Mouse (Mus musculus): ENCODE measurements around the gene Vmn1r36. TPM values are rescaled to one million over a fixed set of nuclear protein-coding genes. Genes with fewer than 3 reads are reported as not detected.
"Not testable (repeated sequence)": the region's sequence is repeated elsewhere in the genome, so short reads cannot be mapped to it uniquely, and the experiment has no call there.

The Vmn1r36 gene
- polyA plus RNA-seq (2014; fragmentation: Nextera tagmentation; extraction: Ambion mirVana), result not detected in 2 replicates

DNA sequence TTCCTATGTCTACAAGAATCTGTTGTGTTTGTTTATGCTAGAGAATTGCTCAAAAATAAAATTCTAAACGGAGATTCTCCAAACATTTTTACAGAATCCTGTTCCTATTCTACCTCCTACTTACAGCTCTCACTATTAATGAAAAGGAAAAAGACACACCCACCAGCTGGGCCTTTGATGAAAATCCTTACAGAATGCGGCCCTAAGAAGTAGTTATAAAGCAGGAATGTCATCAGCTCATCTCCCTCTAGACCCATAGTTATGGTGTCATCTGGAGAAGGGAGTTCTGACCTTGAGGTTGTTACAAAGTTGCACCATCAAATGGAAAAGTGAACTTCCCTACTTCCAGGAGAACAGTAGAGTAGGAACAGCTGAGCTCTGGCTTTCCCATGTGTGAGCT, at the start of gene Vmn1r36:
Vmn1r36 (minus strand) TSS at position 101 of the 400 bp plus-strand sequence.
- H3K9me3 ChIP-seq (ENCODE audit: control insufficient read depth, low read length); DNase-seq (ENCODE audit: low spot score); H3K4me2 ChIP-seq (replicated peaks; ENCODE audit: low read depth, low read length); H3K36me3 ChIP-seq (ENCODE audit: control insufficient read depth, insufficient read depth, low read length); ATAC-seq (ENCODE audit: low FRiP score); H3K9ac ChIP-seq (ENCODE audit: low read depth, low read length); H3K4me1 ChIP-seq (replicated peaks; ENCODE audit: control insufficient read depth, insufficient read depth, low read length); H3K4me3 ChIP-seq (ENCODE audit: low read depth, low read length); H3K27me3 ChIP-seq (ENCODE audit: control insufficient read depth, insufficient read depth, low read length); H3K27ac ChIP-seq (ENCODE audit: low read depth, low read length): not testable (repeated sequence)
- WGBS, result 80% methylated on average over 2 of the region's 2 CpGs

GRCm38 (mm10) chr6:66729082-66729481, 10.1 kb upstream of the Vmn1r36 start, which contains the start of gene Vmn1r37:
TSS of gene Vmn1r37 (plus strand) at chr6:66729382.
- H3K9ac ChIP-seq (ENCODE audit: low read depth, low read length); ATAC-seq (ENCODE audit: low FRiP score); H3K27me3 ChIP-seq (ENCODE audit: control insufficient read depth, insufficient read depth, low read length): not testable (repeated sequence)

DNA sequence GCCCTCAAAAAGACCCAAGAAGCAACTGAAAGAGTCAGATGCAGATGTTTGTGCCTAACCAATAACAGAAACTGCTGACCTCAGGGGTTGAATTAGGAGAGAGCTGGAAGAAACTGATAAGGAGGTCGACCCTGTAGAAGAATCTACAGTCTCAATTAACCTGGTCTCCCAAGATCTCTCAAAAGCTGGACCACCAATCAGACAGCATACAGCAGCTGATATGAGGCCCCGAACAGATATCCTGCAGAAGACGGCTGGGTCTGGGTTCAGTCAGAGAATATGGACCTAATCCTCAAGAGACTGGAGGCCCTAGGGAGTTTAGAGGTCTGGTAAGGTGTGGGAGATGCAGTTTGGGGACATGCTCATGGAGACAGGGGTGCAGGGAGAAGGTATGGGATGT, 5.1 kb downstream of the Vmn1r36 start:
- no peaks in the 10 kb centered on the region for H3K4me1 ChIP-seq (replicated peaks; ENCODE audit: control insufficient read depth, insufficient read depth, low read length)
- H3K9ac ChIP-seq (ENCODE audit: low read depth, low read length), result no peak overlapping the region
- no peak overlapping the region for H3K27ac ChIP-seq (ENCODE audit: low read depth, low read length)
- H3K9me3 ChIP-seq (ENCODE audit: control insufficient read depth, low read length), result no peaks in the 10 kb centered on the region
- no peak overlapping the region for H3K4me3 ChIP-seq (ENCODE audit: low read depth, low read length)
- H3K27me3 ChIP-seq (ENCODE audit: control insufficient read depth, insufficient read depth, low read length), result no peaks in the 10 kb centered on the region
- no peaks in the 10 kb centered on the region for H3K36me3 ChIP-seq (ENCODE audit: control insufficient read depth, insufficient read depth, low read length)
- DNase-seq (ENCODE audit: low spot score) (no peak), ATAC-seq (ENCODE audit: low FRiP score) (no peak)
- WGBS, result 84% methylated on average over 3 of the region's 3 CpGs
- H3K4me2 ChIP-seq (replicated peaks; ENCODE audit: low read depth, low read length), result no peak overlapping the region

More at GRCm38 (mm10) chr6:66729082-66729481, 10.1 kb upstream of the Vmn1r36 start, which contains the start of gene Vmn1r37:
- DNase-seq (ENCODE audit: low spot score); H3K36me3 ChIP-seq (ENCODE audit: control insufficient read depth, insufficient read depth, low read length); H3K4me1 ChIP-seq (replicated peaks; ENCODE audit: control insufficient read depth, insufficient read depth, low read length); H3K9me3 ChIP-seq (ENCODE audit: control insufficient read depth, low read length); H3K4me3 ChIP-seq (ENCODE audit: low read depth, low read length); H3K27ac ChIP-seq (ENCODE audit: low read depth, low read length); H3K4me2 ChIP-seq (replicated peaks; ENCODE audit: low read depth, low read length): not testable (repeated sequence)

DNA sequence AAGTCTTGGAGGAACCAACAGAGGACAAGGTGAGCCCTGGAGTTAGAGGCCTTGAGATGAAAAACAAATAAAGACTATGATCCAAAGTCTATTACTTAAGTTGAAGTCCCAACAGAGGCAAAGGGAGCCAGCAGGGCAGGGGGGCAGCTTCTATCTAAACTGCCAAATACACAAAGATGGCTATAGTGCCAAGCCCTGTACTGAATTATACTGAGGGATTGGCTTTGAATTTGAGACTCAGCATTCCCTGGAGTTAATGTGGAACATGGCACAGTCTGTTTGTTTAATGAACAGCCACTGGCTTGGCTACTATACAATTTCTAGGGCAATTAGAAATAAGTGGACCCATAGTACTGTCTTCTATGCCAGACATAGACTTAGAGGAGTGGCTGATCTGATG, 10.1 kb downstream of the Vmn1r36 start:
- DNase-seq (ENCODE audit: low spot score), result no peak
- no peak overlapping the region for H3K4me3 ChIP-seq (ENCODE audit: low read depth, low read length)
- no peak overlapping the region for H3K9ac ChIP-seq (ENCODE audit: low read depth, low read length)
- no peak overlapping the region for H3K27ac ChIP-seq (ENCODE audit: low read depth, low read length)
- H3K9me3 ChIP-seq (ENCODE audit: control insufficient read depth, low read length), result no peaks in the 10 kb centered on the region
- H3K36me3 ChIP-seq (ENCODE audit: control insufficient read depth, insufficient read depth, low read length), result no peaks in the 10 kb centered on the region
- no peak for ATAC-seq (ENCODE audit: low FRiP score)
- no peak overlapping the region for H3K4me2 ChIP-seq (replicated peaks; ENCODE audit: low read depth, low read length)
- H3K27me3 ChIP-seq (ENCODE audit: control insufficient read depth, insufficient read depth, low read length), result no peaks in the 10 kb centered on the region
- H3K4me1 ChIP-seq (replicated peaks; ENCODE audit: control insufficient read depth, insufficient read depth, low read length), result no peaks in the 10 kb centered on the region

DNA sequence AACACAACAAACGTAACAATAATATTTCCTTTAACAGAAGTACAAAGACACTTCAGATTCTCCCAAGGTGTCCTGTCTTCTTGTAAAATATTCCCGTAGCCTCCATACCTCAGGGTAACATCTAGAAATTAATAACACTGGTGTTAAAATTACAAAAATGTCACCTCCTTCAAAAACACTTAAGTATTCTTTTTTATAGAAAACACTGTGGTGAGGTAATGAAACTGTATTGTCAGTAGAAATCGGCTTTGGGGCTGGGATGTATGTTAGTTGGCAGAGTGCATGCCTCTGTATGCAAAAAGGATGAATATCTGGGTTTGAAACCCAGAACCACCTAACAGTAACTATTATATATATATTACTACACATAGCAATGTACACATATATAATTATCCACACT, 33.2 kb downstream of the Vmn1r36 start, which contains the start of gene Vmn1r35:
Vmn1r35 (minus strand) TSS at position 101 of the 400 bp plus-strand sequence.
- Histone ChIP-seq H3K4me3 (ENCODE audit: low read depth, low read length) (no peak within 1 kb of the TSS), H3K36me3 (ENCODE audit: control insufficient read depth, insufficient read depth, low read length) (no peaks in the 10 kb centered on the region), H3K9me3 (ENCODE audit: control insufficient read depth, low read length) (no peaks in the 10 kb centered on the region), H3K27me3 (ENCODE audit: control insufficient read depth, insufficient read depth, low read length) (no peaks in the 10 kb centered on the region), H3K4me1 (replicated peaks; ENCODE audit: control insufficient read depth, insufficient read depth, low read length) (no peaks in the 10 kb centered on the region), H3K4me2 (replicated peaks; ENCODE audit: low read depth, low read length) (no peak within 1 kb of the TSS), H3K9ac (ENCODE audit: low read depth, low read length) (no peak within 1 kb of the TSS), H3K27ac (ENCODE audit: low read depth, low read length) (no peak within 1 kb of the TSS)
- no peak for ATAC-seq (ENCODE audit: low FRiP score)
- 87% methylated on average over 3 of the region's 3 CpGs for WGBS
- no peak for DNase-seq (ENCODE audit: low spot score)

Other genes starting within 250 kb of the Vmn1r36 start
- 99.1 and 121 TPM in 2 replicates for gene Mad2l1, start 183.8 kb downstream of the Vmn1r36 start, polyA plus RNA-seq (2014; fragmentation: Nextera tagmentation; extraction: Ambion mirVana)
- 0.15 and 0.25 TPM in 2 replicates for gene Vmn1r32, start 159.1 kb downstream of the Vmn1r36 start, polyA plus RNA-seq (2014; fragmentation: Nextera tagmentation; extraction: Ambion mirVana)
- not detected in 2 replicates for gene Vmn1r33, start 100.9 kb downstream of the Vmn1r36 start, polyA plus RNA-seq (2014; fragmentation: Nextera tagmentation; extraction: Ambion mirVana)
- gene Vmn1r34, start 75.3 kb downstream of the Vmn1r36 start, polyA plus RNA-seq (2014; fragmentation: Nextera tagmentation; extraction: Ambion mirVana), result not detected in 2 replicates
- not detected in 2 replicates for gene Vmn1r35, start 33.3 kb downstream of the Vmn1r36 start, polyA plus RNA-seq (2014; fragmentation: Nextera tagmentation; extraction: Ambion mirVana)
- not detected in 2 replicates for gene Vmn1r37, start 10.2 kb upstream of the Vmn1r36 start, polyA plus RNA-seq (2014; fragmentation: Nextera tagmentation; extraction: Ambion mirVana)
- not detected in 2 replicates for gene Vmn1r38, start 63.5 kb upstream of the Vmn1r36 start, polyA plus RNA-seq (2014; fragmentation: Nextera tagmentation; extraction: Ambion mirVana)
- not detected in 2 replicates for gene Vmn1r39, start 91.4 kb upstream of the Vmn1r36 start, polyA plus RNA-seq (2014; fragmentation: Nextera tagmentation; extraction: Ambion mirVana)
- gene Gng12, start 177.2 kb upstream of the Vmn1r36 start, polyA plus RNA-seq (2014; fragmentation: Nextera tagmentation; extraction: Ambion mirVana), result 49.4 and 52.7 TPM in 2 replicates